Mouse (Mus musculus): Measurements from ENCODE around the gene Cxcl3. TPM values are rescaled to one million over a fixed set of nuclear protein-coding genes. Genes with fewer than 3 reads are reported as not detected.
"Not testable (repeated sequence)": the region's sequence is repeated elsewhere in the genome, so short reads cannot be mapped to it uniquely, and the experiment has no call there.

Cxcl3 gene
- polyA plus RNA-seq, 1 experiment = 0.07 TPM

DNA sequence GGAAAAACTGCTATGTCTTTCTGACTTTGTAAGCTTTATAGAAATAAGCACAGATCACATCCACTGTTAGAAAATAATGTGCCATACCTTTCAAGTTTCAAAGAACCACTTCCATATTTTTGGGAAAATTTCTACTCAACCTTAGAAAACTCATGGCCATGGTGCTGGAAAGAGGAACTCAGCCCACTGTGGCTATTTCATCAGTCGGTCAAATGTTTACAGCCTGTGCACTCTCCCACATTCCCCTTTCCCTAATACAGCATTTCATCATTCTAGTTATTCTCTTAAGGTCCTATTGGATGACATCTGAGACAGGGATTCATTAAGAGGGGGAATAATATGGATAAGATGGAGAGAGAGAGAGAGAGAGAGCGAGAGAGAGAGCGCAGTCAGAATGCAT is 2.2 kb upstream of the Cxcl3 start:
- Histone ChIP-seq H3K27me3 (ENCODE audit: control insufficient read depth) (no peaks in the 10 kb centered on the region), H3K9me3 (ENCODE audit: control insufficient read depth, low read length) (no peaks in the 10 kb centered on the region), H3K36me3 (ENCODE audit: control insufficient read depth) (no peaks in the 10 kb centered on the region), H3K4me1 (ENCODE audit: control insufficient read depth) (no peaks in the 10 kb centered on the region), H3K4me3 (replicated peaks) (no peak overlapping the region)
- TF ChIP-seq TAL1 (IDR thresholded peaks at IDR 0.05; ENCODE audit: low read length) (no peak), GATA1 (IDR thresholded peaks at IDR 0.05; ENCODE audit: low read length) (no peak)

DNA sequence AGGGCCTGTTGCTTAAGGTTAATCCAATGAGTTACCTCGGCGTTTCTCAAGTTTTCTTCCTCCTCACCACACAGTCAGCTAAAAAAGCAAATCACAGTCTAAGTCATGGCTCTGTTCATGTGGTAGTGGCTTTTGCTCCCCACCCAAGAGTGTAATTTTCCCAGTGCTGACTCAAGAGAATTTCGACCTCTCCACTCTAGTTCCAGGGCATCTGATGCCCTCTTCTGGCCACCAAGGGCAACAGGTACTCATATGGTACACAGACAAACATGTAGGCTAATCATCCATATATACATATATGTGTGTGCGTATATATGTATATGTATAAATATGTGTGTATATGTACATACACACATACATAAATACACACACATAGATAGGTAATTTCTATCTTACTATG is 2.2 kb downstream of the Cxcl3 start:
- Histone ChIP-seq H3K36me3 (ENCODE audit: control insufficient read depth) (no peaks in the 10 kb centered on the region), H3K9me3 (ENCODE audit: control insufficient read depth, low read length) (no peaks in the 10 kb centered on the region), H3K4me3 (replicated peaks) (no peak overlapping the region), H3K4me1 (ENCODE audit: control insufficient read depth) (no peaks in the 10 kb centered on the region), H3K27me3 (ENCODE audit: control insufficient read depth) (peaks cover 3% of the 10 kb centered on the region; the same call in 1 of the 2 replicates)
- TF ChIP-seq TAL1 (IDR thresholded peaks at IDR 0.05; ENCODE audit: low read length) (no peak), GATA1 (IDR thresholded peaks at IDR 0.05; ENCODE audit: low read length) (no peak)

DNA sequence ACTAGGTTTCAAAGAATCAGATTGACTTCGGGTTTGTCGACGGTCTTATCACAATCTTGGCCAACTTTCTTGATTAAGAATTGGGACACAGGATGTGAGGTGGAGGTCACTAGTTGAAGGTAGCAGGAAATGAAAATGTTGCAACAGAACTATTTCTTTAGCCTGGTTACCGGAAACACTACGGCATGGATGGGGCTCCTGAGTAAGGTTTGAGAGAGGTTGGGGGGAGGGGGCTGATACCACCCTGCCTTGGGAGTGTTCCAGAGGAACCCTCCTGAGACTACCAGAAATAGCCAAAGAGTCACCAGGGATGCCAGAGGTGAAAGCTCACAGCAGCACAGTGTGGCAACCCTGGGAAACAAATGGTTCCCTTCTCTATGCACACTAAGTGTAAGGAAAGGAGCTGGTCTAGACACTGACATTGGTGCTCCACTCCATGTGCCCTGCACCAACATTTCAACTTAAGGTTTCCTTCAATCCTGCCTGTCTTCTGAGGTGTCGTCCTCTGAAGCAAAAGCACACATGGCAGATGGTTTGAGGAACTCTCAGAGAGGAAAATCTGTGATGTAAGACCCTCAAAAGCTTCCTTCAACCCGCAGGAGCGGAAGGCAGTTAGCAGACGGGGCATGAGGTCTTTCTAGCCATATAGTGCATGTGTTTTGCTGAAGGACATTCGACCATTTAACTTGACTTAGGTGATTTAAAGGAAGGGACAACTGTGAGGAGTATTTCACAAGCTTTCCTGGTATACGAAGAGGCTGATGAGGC is 3.6 kb downstream of the Cxcl3 start:
- H3K27me3 ChIP-seq (ENCODE audit: control insufficient read depth) = peaks cover 3% of the 10 kb centered on the region; the same call in 1 of the 2 replicates
- H3K4me1 ChIP-seq (ENCODE audit: control insufficient read depth) = no peaks in the 10 kb centered on the region
- no peak for TF ChIP-seq TAL1 (IDR thresholded peaks at IDR 0.05; ENCODE audit: low read length)
- no peak for TF ChIP-seq GATA1 (IDR thresholded peaks at IDR 0.05; ENCODE audit: low read length)
- no peaks in the 10 kb centered on the region for H3K36me3 ChIP-seq (ENCODE audit: control insufficient read depth)
- no peaks in the 10 kb centered on the region for H3K9me3 ChIP-seq (ENCODE audit: control insufficient read depth, low read length)
- H3K4me3 ChIP-seq (replicated peaks) = no peak overlapping the region

DNA sequence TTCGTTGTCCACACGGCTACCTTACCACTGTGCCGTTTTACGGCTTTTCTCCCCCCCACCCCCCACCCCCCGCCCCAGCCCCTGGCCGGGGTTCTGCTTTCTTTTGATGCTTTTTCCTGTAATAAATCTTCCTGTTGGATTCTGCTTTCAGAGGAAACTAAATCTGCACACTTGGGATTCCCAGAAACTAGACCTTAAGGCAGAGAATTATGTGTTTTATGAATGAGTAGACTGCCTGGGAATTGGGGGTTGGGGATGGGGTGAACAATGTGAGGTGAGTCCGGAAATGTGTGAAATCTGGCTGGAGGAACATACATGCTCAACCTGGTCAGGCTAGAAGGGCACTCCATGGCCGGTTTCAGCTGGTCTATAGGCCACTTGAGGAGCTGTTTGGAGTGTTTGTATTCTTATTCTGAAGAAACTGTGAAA is 4.2 kb downstream of the Cxcl3 start:
- no peaks in the 10 kb centered on the region for H3K36me3 ChIP-seq (ENCODE audit: control insufficient read depth)
- no peak for TF ChIP-seq TAL1 (IDR thresholded peaks at IDR 0.05; ENCODE audit: low read length)
- TF ChIP-seq GATA1 (IDR thresholded peaks at IDR 0.05; ENCODE audit: low read length) = no peak

DNA sequence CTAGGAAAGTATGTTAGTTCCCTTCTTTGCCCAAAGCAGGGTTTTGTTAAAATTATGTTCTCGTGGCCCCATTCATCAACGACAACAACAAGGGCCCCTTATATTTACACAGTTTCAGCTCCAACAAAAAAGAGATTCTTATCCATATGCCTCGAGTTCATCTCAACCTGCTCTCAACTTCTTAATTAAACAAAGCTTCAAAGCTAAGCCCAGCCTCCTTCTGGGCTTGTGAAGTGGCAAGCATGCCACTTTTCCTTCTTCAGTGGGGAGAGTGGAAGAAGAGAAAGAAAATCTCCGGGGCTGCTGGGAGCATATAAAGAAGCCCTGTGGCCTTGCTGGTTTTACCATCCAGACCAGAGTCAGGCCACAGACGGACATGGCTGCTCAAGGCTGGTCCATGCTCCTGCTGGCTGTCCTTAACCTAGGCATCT is 8.3 kb downstream of the Cxcl3 start, which contains the start of gene Cxcl15:
TSS of gene Cxcl15 (plus strand) at position 340 of the 431 bp plus-strand sequence.
- TF ChIP-seq GATA1 (IDR thresholded peaks at IDR 0.05; ENCODE audit: low read length) (no peak), TAL1 (IDR thresholded peaks at IDR 0.05; ENCODE audit: low read length) (no peak)
- Histone ChIP-seq H3K9me3 (ENCODE audit: control insufficient read depth, low read length) (no peaks in the 10 kb centered on the region), H3K4me1 (ENCODE audit: control insufficient read depth) (no peaks in the 10 kb centered on the region), H3K36me3 (ENCODE audit: control insufficient read depth) (no peaks in the 10 kb centered on the region), H3K27me3 (ENCODE audit: control insufficient read depth) (peaks cover 3% of the 10 kb centered on the region; the same call in 1 of the 2 replicates), H3K4me3 (replicated peaks) (no peak within 1 kb of the TSS)

More for the DNA sequence above, 4.2 kb downstream of the Cxcl3 start:
- Histone ChIP-seq H3K4me1 (ENCODE audit: control insufficient read depth) (no peaks in the 10 kb centered on the region), H3K9me3 (ENCODE audit: control insufficient read depth, low read length) (no peaks in the 10 kb centered on the region), H3K27me3 (ENCODE audit: control insufficient read depth) (peaks cover 3% of the 10 kb centered on the region; the same call in 1 of the 2 replicates), H3K4me3 (replicated peaks) (no peak overlapping the region)

DNA sequence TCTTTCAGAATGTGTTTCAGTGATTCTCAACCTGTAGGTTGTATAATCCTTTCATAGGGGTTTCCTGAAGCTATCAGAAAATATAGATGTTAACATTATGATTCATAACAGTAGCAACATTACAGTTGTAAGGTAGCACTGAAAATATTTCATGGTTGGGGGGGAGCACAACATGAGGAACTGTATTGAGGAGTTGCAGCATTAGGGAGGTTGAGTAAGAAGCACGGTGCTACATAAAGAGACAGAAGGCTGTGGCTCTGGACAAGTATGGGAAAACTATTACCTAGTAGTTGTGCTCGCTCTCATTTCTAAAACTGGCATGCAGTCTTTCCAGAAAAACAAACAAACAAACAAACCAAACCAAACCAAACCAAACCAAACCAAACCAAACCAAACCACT is 9.5 kb downstream of the Cxcl3 start:
- not testable (repeated sequence) for H3K4me1 ChIP-seq (ENCODE audit: control insufficient read depth); H3K9me3 ChIP-seq (ENCODE audit: control insufficient read depth, low read length); H3K4me3 ChIP-seq (replicated peaks); H3K36me3 ChIP-seq (ENCODE audit: control insufficient read depth); H3K27me3 ChIP-seq (ENCODE audit: control insufficient read depth)

DNA sequence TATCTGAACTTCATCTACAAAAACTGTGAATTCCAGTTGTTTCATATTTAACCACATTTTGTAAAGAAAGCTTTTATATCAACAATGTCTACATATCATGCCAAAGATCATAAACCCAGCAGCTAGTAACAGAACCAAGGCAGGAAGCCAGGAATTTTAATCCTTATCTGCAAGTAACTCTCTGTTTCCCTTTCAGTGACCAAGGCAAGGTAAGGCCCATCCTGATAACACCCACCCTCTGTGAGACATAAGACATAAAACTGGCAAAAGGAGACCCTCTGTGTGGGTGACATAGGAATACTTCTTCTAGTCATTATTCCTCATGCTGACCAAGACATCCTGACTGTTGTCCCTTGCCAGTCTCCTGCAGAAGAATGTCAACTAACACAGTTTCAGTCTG is 18.7 kb downstream of the Cxcl3 start:
- H3K27me3 ChIP-seq (ENCODE audit: control insufficient read depth) = no peaks in the 10 kb centered on the region
- no peak overlapping the region for H3K4me3 ChIP-seq (replicated peaks)
- no peaks in the 10 kb centered on the region for H3K9me3 ChIP-seq (ENCODE audit: control insufficient read depth, low read length)
- H3K4me1 ChIP-seq (ENCODE audit: control insufficient read depth) = no peaks in the 10 kb centered on the region
- TF ChIP-seq TAL1 (IDR thresholded peaks at IDR 0.05; ENCODE audit: low read length) (no peak), GATA1 (IDR thresholded peaks at IDR 0.05; ENCODE audit: low read length) (no peak)
- no peaks in the 10 kb centered on the region for H3K36me3 ChIP-seq (ENCODE audit: control insufficient read depth)

DNA sequence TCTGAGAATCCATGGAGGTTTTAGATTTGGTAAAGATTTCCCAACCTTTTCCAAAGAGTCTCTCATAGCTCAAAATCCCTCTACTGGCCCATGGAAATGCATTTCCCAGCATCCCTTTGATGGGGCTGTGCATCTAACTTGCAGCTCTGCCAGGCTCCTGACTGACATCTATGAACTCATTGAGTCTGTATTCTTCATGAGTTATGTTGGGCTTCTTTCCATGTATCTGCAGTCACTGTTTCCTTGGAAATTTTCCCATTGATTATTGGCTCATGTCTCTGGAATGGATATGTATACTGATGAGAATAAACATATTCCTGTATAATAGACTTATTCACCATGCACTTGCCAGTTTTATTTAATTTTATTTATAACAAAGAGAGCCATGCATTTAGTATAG is 20.1 kb downstream of the Cxcl3 start:
- Histone ChIP-seq H3K27me3 (ENCODE audit: control insufficient read depth) (no peaks in the 10 kb centered on the region), H3K4me3 (replicated peaks) (no peak overlapping the region), H3K9me3 (ENCODE audit: control insufficient read depth, low read length) (no peaks in the 10 kb centered on the region), H3K36me3 (ENCODE audit: control insufficient read depth) (no peaks in the 10 kb centered on the region), H3K4me1 (ENCODE audit: control insufficient read depth) (no peaks in the 10 kb centered on the region)
- TF ChIP-seq GATA1 (IDR thresholded peaks at IDR 0.05; ENCODE audit: low read length) (no peak), TAL1 (IDR thresholded peaks at IDR 0.05; ENCODE audit: low read length) (no peak)

DNA sequence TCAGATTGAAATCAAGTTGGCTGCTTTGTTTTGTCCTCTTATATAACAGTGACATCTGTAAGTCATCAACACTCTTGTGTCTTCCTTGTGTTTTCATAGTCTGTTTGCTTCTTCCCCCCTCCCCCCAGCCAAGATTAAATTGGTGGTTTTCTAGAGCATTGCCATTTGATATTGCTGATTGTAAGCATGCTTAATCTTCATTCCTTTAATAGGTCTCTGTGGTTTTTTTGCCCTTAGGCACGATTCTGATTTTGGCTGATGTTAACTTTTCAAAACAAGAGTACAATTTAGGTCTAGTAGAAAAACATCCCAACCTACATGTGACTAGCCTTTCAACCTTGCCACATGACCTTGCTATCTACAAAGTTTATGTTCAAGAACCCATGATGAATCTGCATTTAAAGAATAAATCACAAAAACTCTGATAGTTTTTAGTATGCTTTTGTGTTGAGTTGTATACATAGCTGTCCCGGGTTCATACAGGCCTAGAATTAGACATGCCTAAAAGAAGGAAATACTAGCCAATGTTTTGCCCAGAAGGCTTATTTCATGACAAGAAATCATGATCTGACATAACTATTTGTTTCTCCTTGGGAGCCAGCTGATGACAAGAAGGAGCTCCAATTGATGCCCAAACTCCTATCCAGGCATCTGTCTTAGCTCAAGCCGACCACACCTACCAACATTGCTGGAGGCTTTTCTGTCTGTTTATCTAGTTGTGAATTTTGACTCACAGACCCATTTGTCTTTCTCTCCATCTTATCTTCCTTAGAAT is 21.5 kb downstream of the Cxcl3 start:
- Histone ChIP-seq H3K9me3 (ENCODE audit: control insufficient read depth, low read length) (no peaks in the 10 kb centered on the region), H3K36me3 (ENCODE audit: control insufficient read depth) (no peaks in the 10 kb centered on the region), H3K4me1 (ENCODE audit: control insufficient read depth) (no peaks in the 10 kb centered on the region), H3K4me3 (replicated peaks) (no peak overlapping the region), H3K27me3 (ENCODE audit: control insufficient read depth) (no peaks in the 10 kb centered on the region)
- TF ChIP-seq GATA1 (IDR thresholded peaks at IDR 0.05; ENCODE audit: low read length) (no peak), TAL1 (IDR thresholded peaks at IDR 0.05; ENCODE audit: low read length) (no peak)

Measured in erythroblast, embryonic 14.5 days (primary cell).